Mouse (Mus musculus): ENCODE data around the gene Oprm1.

GRCm38 (mm10) chr10:6958791-6959190 is 200.5 kb downstream of the Oprm1 start:
- no peak for TF ChIP-seq CTCF (IDR thresholded peaks at IDR 0.05; ENCODE audit: borderline replicate concordance, extremely low read depth, insufficient read depth, insufficient read length)
- no peak for TF ChIP-seq POLR2A (IDR thresholded peaks at IDR 0.05; ENCODE audit: borderline replicate concordance, extremely low read depth, insufficient read depth, insufficient read length, poor library complexity, severe bottlenecking)

Measured in brain, embryonic 14.5 days (tissue).